Mouse (Mus musculus): Measurements from ENCODE around the gene Plcd3.

The Plcd3 gene

GRCm38 (mm10) chr11:103098531-103099190 lies 2.8 kb downstream of the Plcd3 start:
- no peak for DNase-seq (ENCODE audit: low spot score in 2 of 2)

DNA sequence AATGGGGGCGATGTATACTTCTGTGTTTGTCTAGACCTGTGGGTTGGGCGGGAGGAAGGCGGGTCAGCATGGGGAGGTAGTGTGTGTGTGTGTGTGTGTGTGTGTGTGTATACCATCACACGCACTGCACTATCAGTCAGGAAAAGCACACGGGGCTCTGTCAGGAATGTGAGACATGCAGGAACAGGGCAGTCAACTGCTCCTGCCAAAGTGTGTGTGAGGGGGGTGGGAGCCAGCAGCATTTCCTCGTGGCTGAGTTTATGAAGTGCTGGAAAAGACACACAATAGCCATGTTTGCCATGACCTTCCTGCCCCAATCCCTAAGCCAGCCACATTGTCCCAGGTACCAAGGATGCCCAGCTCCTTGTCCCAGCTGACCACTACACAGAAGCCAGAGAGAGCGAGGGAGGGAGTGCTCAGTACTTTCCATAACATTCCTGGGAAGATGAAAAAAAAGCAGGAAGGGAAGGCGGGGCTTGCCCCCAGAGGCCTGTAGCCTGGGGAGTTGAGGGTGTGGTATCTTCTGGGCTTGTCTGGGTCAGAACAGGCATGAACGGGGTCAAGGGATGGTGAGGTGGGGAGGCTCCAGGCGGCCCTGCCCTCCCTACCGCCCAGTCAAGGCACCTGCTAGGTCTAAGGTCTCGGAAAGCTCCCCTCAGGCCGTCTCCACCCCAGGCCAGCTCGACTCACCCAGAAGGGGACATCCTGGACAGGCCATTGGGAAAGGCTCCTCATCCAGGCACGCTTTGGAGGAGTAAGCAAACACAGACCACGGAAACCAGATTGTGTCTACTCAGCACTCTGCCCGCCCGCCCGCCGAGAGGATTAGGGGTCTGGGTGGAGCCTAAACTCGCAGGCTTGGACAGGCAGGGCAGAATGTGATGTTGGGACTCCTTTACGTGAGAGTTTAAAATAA lies 4.2 kb downstream of the Plcd3 start:
- no peak for DNase-seq (ENCODE audit: low spot score in 2 of 2)

DNA sequence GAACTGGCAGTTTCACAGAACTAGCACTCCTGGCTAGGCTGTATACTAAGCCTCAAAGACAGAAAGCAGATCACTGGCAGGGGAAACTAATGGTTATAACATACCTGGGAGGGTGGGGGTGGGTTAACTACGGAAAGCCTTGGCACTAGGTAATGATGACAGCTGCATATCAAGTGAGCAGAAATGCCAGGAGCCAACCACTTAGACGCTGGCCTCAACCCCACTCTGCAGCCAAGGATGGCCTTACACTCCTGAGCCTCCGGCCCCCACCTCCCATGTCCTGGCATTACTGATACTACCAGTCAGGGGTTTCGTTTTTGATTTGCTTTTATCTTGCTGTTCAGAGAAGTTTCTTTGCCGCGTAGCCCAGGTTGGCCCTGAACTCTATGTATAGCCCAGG lies 5.7 kb downstream of the Plcd3 start:
- DNase-seq (ENCODE audit: low spot score in 2 of 2): no peak

DNA sequence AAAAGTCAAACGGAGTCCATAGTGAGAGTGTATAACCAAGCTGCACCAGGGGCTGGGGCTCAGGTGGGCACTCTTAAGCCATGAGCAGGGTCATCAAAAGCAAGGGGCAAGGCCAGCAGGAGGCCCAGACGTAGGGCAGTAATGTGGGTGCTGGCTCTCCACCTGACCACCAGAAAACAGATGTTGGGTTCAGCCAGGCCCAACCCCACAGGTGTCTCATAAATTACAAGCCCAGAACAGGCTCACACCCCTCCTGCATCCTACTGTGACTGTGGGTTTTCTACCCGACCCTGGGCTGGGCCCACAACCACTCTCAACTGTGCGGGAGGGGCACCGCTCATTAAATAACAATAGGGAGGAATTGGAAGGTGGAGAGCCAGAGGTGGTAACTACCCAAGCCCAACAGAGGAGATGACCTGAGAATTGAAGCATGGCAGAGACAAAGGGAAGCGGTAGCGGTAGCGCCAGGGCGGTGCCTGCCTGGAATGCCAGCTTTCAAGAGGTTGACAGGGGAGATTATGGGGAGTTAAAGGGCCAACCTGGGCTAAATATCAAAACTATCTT lies 6.3 kb downstream of the Plcd3 start:
- DNase-seq (ENCODE audit: low spot score in 2 of 2): no peak

- DNase-seq (ENCODE audit: low spot score in 2 of 2): no peak
Observed at GRCm38 (mm10) chr11:103093862-103094833, 7.3 kb downstream of the Plcd3 start.

GRCm38 (mm10) chr11:103093306-103093705 lies 8.2 kb downstream of the Plcd3 start:
- no peak for DNase-seq (ENCODE audit: low spot score in 2 of 2)

- no peak for DNase-seq (ENCODE audit: low spot score in 2 of 2)
Observed at GRCm38 (mm10) chr11:103081631-103082030, 19.8 kb downstream of the Plcd3 start.

DNA sequence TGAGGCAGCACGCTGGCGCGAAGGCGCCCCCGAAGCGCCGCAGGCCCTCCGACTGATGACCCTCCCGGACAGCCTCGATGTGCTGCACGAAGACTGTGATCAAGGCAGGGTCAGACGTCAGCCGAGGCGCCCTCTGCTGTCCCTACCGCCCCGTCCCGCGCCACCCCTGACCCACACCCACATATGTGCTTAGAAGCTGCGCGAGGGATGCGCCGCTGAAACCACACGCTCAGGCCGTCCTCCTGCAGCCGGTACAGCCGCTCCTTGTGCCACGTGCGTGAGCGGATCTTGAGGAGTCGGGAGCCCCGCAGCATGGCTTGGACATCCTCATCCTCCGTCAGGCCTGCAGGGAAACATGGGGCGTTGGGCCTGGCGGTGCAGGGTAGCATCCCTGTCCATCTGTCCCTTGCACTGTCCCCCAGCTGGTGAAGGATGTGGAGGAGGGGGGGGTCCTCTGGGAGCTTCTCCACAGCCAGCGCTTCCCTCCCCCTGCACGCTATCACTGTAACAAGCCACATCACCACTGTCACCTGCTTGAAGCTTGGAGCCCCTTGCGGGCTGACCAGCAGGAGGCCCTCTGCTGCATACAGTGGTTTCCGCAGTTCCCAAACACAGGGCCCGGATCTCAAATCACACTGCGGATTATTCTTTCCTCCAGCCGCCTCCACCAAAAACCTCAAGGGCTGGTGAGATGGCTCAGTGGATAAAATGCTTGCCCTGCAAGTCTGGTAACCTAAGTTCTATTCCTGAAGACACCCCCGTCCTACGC lies 21.0 kb downstream of the Plcd3 start:
- no peak for DNase-seq (ENCODE audit: low spot score in 2 of 2)

DNA sequence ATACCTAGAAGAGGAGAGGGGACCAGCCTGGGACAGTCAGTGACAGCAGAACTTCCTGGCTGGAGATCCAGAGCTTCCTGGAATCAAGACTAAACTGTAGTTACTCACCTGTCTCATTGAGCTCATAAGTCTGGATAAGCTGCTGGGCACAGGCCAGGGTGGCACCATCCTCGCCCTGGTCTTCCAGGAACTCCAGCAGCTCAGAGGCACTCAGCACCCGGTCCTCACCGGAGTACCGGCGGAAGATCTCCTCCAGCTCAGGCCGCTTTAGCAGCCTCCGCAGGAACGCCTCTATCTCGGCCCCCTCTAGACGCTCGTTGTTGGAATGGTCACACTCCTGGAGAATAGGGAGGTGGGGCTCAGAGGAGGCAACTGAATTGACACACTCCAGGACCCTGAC lies 23.3 kb downstream of the Plcd3 start:
- DNase-seq (ENCODE audit: low spot score in 2 of 2): no peak

DNA sequence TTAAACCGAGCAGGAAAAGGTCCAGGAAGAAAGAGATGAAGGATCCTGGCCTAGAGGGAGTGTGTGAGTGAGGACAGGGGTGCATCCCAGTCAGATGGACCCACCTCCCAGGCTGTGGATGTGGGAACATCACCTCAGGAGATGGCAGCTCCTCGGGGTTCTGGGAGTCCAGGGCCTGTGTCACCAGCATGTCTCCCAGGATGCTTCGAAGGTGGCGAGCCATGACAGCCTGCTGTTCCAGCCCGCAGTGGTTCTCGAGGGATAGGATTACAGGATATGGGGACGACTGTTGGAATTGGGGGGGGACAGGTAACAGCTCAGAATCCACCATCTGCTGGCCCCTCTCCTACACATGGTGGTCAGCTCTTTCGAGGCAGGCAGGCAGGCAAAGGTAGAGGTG lies 24.9 kb downstream of the Plcd3 start:
- no peak for DNase-seq (ENCODE audit: low spot score in 2 of 2)

DNA sequence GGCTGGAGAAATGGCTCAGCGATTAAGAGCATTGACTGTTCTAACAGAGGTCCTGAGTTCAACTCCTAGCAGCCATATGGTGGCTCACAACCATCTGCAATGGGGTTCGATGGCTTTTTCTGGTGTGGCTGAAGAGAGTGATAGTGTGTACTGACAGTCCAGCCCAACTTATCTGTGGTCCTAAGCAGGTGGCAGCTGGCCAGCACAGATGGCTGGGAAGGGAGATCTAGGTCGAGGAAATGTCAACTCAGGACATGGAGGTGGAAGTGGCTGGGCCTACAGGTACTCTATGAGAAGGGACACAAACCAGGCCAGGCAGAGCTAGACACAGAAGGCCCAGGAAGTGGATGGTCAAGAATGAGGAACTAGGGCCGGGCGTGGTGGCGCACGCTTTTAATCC lies 25.4 kb downstream of the Plcd3 start:
- peak in 1 of 2 experiments; percentile 37 for DNase-seq (ENCODE audit: low spot score in 2 of 2)

GRCm38 (mm10) chr11:103074796-103075323 lies 26.6 kb downstream of the Plcd3 start:
- DNase-seq (ENCODE audit: low spot score in 2 of 2): no peak

DNA sequence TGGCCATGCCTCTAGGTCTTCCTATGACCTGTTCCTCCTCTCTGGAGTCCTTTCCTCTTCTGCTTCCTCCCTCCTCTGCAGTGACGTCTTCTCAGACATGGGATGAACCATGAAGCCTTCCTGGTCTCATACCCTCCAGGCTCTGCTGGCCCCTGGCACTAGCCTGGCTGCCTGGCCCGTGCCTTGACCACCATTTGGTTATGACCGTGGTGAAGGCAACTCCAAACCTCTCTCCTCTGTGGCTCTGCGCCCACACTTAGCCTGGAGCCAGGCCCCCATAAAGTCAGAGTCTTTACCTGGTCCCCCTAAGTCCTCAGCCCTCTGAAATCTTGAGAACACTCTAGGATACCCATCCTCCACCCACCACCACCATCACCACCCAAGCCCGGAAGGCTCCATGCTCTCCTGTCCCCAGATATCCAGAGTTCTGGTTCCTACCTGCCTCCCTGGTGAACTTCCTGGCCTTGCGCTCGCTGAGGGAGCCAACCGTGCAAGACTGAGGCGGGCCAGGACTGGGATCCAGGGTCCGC lies 27.3 kb downstream of the Plcd3 start:
- DNase-seq (ENCODE audit: low spot score in 2 of 2): no peak

- DNase-seq (ENCODE audit: low spot score in 2 of 2): no peak
Observed at GRCm38 (mm10) chr11:103073671-103074070, 27.8 kb downstream of the Plcd3 start.

DNA sequence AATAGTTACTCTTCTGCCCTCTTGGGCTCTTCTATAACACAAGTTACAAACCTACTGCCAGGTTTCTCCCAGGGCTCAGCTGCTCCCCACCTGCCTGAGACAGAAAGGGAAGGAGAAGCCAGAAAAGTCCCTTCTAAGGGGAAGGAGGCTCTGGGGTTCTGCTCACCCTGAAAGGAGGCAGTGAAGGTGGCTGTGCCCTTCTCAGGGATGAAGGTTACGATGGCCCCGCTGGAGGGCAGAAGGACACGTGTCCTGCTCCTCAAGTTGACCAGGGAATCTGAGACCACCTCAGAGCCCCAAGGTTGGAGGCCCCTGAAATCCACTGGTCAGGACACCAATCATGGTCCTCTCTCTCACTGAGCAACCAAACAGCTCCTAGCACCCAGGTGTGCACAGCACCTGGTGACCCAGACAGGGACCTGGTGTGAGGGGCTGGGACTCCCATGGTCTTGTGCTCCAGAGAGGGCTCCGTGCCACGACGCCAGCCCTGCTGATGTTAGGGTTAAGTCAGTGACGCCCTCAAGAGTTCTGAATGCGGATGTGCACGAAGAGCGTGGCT lies 31.1 kb downstream of the Plcd3 start:
- no peak for DNase-seq (ENCODE audit: low spot score in 2 of 2)

DNA sequence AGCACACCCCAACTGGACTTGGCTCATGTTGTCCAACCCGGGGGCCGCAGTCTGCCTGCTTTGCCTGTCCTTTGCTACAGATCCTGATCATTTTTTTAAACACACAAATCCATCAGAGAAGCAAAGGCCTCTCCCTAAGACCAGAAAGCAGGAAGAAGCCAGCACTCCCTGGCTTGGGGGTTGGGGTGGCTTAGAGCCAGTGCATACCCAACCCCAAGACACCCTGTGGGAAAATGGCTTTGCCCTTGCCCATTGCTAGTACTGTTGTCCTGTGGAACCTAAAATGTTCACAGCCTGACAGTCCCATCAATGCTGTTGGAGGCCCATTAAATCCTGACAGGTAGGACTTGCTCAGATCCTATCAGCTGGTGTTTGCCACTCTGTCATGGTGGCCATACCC lies 31.7 kb downstream of the Plcd3 start:
- no peak for DNase-seq (ENCODE audit: low spot score in 2 of 2)

GRCm38 (mm10) chr11:103068884-103069283 lies 32.6 kb downstream of the Plcd3 start:
- no peak for DNase-seq (ENCODE audit: low spot score in 2 of 2)

DNA sequence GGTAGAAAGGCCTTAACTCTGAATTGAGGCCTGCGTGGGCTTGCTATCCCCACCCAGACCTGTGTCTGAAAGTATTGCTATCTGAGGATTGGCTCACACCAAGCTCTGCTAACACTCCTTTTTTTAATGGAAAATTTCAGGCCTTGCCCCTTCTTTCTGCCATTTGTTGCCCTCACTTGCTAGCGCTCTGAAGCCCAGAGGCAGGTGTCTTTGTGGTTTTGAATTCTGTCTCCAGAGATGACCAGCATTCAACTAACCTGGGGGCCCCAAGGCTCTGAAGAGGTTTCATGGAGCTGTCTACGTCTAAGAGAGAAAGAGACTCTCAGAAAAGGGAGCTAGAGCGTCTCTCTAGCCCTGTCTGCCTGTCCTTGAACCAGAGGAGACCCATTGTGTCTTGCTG lies 33.2 kb downstream of the Plcd3 start:
- DNase-seq (ENCODE audit: low spot score in 2 of 2): no peak

DNA sequence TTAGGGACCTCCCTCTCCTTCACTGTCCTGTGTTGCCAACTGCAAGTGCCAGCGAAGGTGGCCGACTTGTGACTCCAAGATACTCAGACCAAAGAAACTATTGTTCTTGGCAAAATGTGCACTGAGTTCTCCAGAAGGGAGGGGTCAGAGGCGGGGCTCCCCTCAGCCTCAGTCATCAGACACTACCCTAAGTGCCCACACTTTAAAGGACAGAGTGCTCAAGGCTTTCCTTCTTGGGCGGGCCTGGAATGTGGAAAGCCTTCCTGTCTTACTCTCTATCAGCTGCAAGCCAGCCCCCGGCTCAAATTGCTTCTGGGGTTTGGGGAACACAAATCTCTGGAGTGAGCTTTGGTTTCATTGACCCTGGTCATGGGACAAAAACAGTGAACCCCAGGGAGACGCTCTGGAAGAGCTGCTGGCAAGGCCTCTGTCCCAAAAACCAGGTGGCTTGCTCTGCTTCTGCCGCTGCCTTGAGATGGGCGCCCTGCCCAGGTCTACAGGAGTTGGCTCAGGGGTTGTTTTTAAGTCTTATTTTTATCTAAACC lies 33.9 kb downstream of the Plcd3 start:
- DNase-seq (ENCODE audit: low spot score in 2 of 2): no peak

DNA sequence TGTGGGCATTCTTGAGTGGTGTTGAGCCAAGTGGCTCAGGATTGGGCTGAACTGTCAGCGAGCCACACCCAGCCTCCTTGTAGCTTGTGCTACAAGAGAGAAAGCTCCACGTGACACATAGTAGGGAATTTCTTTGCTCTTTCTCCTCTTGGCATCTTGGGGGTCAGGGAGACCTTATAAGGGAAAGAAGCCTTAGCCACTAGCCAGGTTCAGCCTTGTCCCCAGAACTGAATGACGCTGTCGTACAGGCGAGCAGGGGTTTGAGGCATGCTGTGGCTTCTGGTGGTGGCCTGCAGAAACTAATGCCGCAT lies 34.5 kb downstream of the Plcd3 start:
- no peak for DNase-seq (ENCODE audit: low spot score in 2 of 2)

All from spleen, postnatal 14 days (tissue).